Mouse (Mus musculus) liver, embryonic 11.5 days (tissue): ENCODE measurements around the gene Pou4f1. TPM values are rescaled to one million over a fixed set of nuclear protein-coding genes. Genes with fewer than 3 reads are reported as not detected.

Experiments
- ATAC-seq: fragments of 200-750 bp; cut with Nextera tagmentation; replicated peaks from 2 replicates; pipeline ENCODE4 v1.8.0; 2017; ENCODE audit warnings: moderate number of reproducible peaks, mild to moderate bottlenecking, moderate TSS enrichment, moderate library complexity; ENCODE audit not compliant: low FRiP score
- DNase-seq: peaks from one replicate; pipeline ENCODE4 v3.0.0-alpha.2; 2017; ENCODE audit warnings: low spot score
- H3K27ac ChIP-seq: fragments of 300-500 bp; sonication (generic); 2 replicates; pipeline ENCODE4 v1.5.1; 2014; ENCODE audit warnings: mild to moderate bottlenecking, low read depth, low read length, control low read depth
- H3K27me3 ChIP-seq: fragments of 300-500 bp; sonication (generic); replicated peaks from 2 replicates; pipeline ENCODE4 v1.6.1; 2014; ENCODE audit warnings: low read length, mixed read lengths; ENCODE audit not compliant: control insufficient read depth, insufficient read depth
- H3K36me3 ChIP-seq: fragments of 300-500 bp; sonication (generic); 2 replicates; pipeline ENCODE4 v1.6.1; 2014; ENCODE audit warnings: mild to moderate bottlenecking, low read length, moderate library complexity, mixed read lengths; ENCODE audit not compliant: control insufficient read depth, insufficient read depth
- H3K4me1 ChIP-seq: fragments of 300-500 bp; sonication (generic); replicated peaks from 2 replicates; pipeline ENCODE4 v1.6.1; 2014; ENCODE audit warnings: low read length, mixed read lengths; ENCODE audit not compliant: control insufficient read depth, insufficient read depth
- H3K4me2 ChIP-seq: fragments of 300-500 bp; sonication (generic); 2 replicates; pipeline ENCODE4 v1.6.1; 2014; ENCODE audit warnings: mild to moderate bottlenecking, control low read depth, moderate library complexity
- H3K4me3 ChIP-seq: fragments of 300-500 bp; sonication (generic); 2 replicates; pipeline ENCODE4 v1.5.1; 2014; ENCODE audit warnings: low read depth, low read length, control low read depth
- H3K9ac ChIP-seq: fragments of 300-500 bp; sonication (generic); 2 replicates; pipeline ENCODE4 v1.6.1; 2014; ENCODE audit warnings: low read depth, low read length, control low read depth
- H3K9me3 ChIP-seq: fragments of 300-500 bp; sonication (generic); 2 replicates; pipeline ENCODE4 v1.6.1; 2016; ENCODE audit warnings: low read length, inconsistent platforms, mixed read lengths; ENCODE audit not compliant: control insufficient read depth
- WGBS: fragments of 180-500 bp; shearing (Covaris S2); extraction: QIAGEN DNeasy Blood & Tissue Kit; methylation state at CpG from one replicate; pipeline ENCODE4 v1.1.7; 2014; 5-methylcytosine and 5-hydroxymethylcytosine counted together
- polyA plus RNA-seq: library from polyadenylated mRNA; unstranded; fragments of >200 nt; fragmentation: Nextera tagmentation; extraction: Ambion mirVana; gene quantifications from 2 replicates; pipeline ENCODE4 v1.2.1, GENCODE M21; 2014

Gene Pou4f1
- polyA plus RNA-seq, 1 experiment from 2014 or later: 0.40 TPM

- no peaks in the 10 kb centered on the region for H3K9me3 ChIP-seq
- ATAC-seq (no peak), DNase-seq (no peak)
- no peak overlapping the region for H3K27ac ChIP-seq
- peaks cover 73% of the 10 kb centered on the region for H3K27me3 ChIP-seq
- WGBS: under 1% methylated on average over 25 of the region's 25 CpGs
- no peaks in the 10 kb centered on the region; the same call in 1 of the 2 replicates for H3K4me1 ChIP-seq
- H3K9ac ChIP-seq: no peak overlapping the region
- H3K4me3 ChIP-seq: no peak overlapping the region
- no peak overlapping the region for H3K4me2 ChIP-seq
- no peaks in the 10 kb centered on the region for H3K36me3 ChIP-seq
Observed at GRCm38 (mm10) chr14:104459513-104460111, 8.2 kb downstream of the Pou4f1 start.

- no peaks in the 10 kb centered on the region for H3K9me3 ChIP-seq
Observed at GRCm38 (mm10) chr14:104458728-104459512, 8.9 kb downstream of the Pou4f1 start.

GRCm38 (mm10) chr14:104457966-104458710, 9.7 kb downstream of the Pou4f1 start:
- H3K9me3 ChIP-seq: no peaks in the 10 kb centered on the region
- H3K27me3 ChIP-seq: peaks cover 60% of the 10 kb centered on the region
- H3K4me2 ChIP-seq: no peak overlapping the region
- H3K36me3 ChIP-seq: no peaks in the 10 kb centered on the region
- no peak overlapping the region for H3K4me3 ChIP-seq
- no peak overlapping the region for H3K27ac ChIP-seq
- no peak for DNase-seq
- no peak for ATAC-seq
- 2% methylated on average over 20 of the region's 20 CpGs for WGBS
- no peaks in the 10 kb centered on the region; the same call in 1 of the 2 replicates for H3K4me1 ChIP-seq
- H3K9ac ChIP-seq: no peak overlapping the region

More at GRCm38 (mm10) chr14:104458728-104459512, 8.9 kb downstream of the Pou4f1 start:
- DNase-seq (no peak), ATAC-seq (no peak)
- 2% methylated on average over 19 of the region's 19 CpGs for WGBS
- no peaks in the 10 kb centered on the region; the same call in 1 of the 2 replicates for H3K4me1 ChIP-seq
- no peak overlapping the region for H3K4me3 ChIP-seq
- peaks cover 67% of the 10 kb centered on the region for H3K27me3 ChIP-seq
- no peak overlapping the region for H3K27ac ChIP-seq
- H3K9ac ChIP-seq: no peak overlapping the region
- no peaks in the 10 kb centered on the region for H3K36me3 ChIP-seq
- no peak overlapping the region for H3K4me2 ChIP-seq

- Histone ChIP-seq H3K27me3 (peaks cover 53% of the 10 kb centered on the region), H3K36me3 (no peaks in the 10 kb centered on the region), H3K4me3 (no peak overlapping the region), H3K9me3 (no peaks in the 10 kb centered on the region), H3K9ac (no peak overlapping the region), H3K27ac (no peak overlapping the region), H3K4me1 (no peaks in the 10 kb centered on the region; the same call in 1 of the 2 replicates), H3K4me2 (no peak overlapping the region)
- WGBS: 6% methylated on average over 5 of the region's 5 CpGs
- ATAC-seq (no peak), DNase-seq (no peak)
Observed at GRCm38 (mm10) chr14:104456976-104457375, 10.8 kb downstream of the Pou4f1 start.

- Histone ChIP-seq H3K36me3 (no peaks in the 10 kb centered on the region), H3K9ac (no peak overlapping the region), H3K9me3 (no peaks in the 10 kb centered on the region), H3K4me2 (no peak overlapping the region), H3K27ac (no peak overlapping the region), H3K4me1 (no peaks in the 10 kb centered on the region), H3K4me3 (no peak overlapping the region), H3K27me3 (peaks cover 22% of the 10 kb centered on the region)
- 9% methylated on average over 4 of the region's 4 CpGs for WGBS
- no peak for ATAC-seq
- no peak for DNase-seq
Observed at GRCm38 (mm10) chr14:104453824-104454223, 14.0 kb downstream of the Pou4f1 start.

GRCm38 (mm10) chr14:104434293-104434692, 33.5 kb downstream of the Pou4f1 start:
- Histone ChIP-seq H3K36me3 (no peaks in the 10 kb centered on the region), H3K9ac (no peak overlapping the region), H3K4me3 (no peak overlapping the region), H3K27ac (no peak overlapping the region), H3K27me3 (no peaks in the 10 kb centered on the region), H3K9me3 (no peaks in the 10 kb centered on the region), H3K4me1 (no peaks in the 10 kb centered on the region), H3K4me2 (no peak overlapping the region)
- ATAC-seq: no peak
- DNase-seq: no peak
- WGBS: 33% methylated on average over 2 of the region's 2 CpGs

- Histone ChIP-seq H3K4me1 (no peaks in the 10 kb centered on the region), H3K9ac (no peak overlapping the region), H3K4me3 (no peak overlapping the region), H3K27me3 (no peaks in the 10 kb centered on the region), H3K27ac (no peak overlapping the region), H3K4me2 (no peak overlapping the region), H3K9me3 (no peaks in the 10 kb centered on the region), H3K36me3 (no peaks in the 10 kb centered on the region)
- 55% methylated on average over 4 of the region's 4 CpGs for WGBS
- DNase-seq: no peak
- no peak for ATAC-seq
Observed at GRCm38 (mm10) chr14:104430819-104431218, 37.0 kb downstream of the Pou4f1 start.

- Histone ChIP-seq H3K27me3 (no peaks in the 10 kb centered on the region), H3K27ac (no peak overlapping the region), H3K4me2 (no peak overlapping the region), H3K4me1 (no peaks in the 10 kb centered on the region), H3K9me3 (no peaks in the 10 kb centered on the region), H3K4me3 (no peak overlapping the region), H3K9ac (no peak overlapping the region), H3K36me3 (no peaks in the 10 kb centered on the region)
- no peak for ATAC-seq
- no peak for DNase-seq
- WGBS: 72% methylated on average over 14 of the region's 14 CpGs
Observed at GRCm38 (mm10) chr14:104423688-104424470, 43.9 kb downstream of the Pou4f1 start.
